Mouse (Mus musculus) E14TG2a.4 (cell line): ENCODE data around the gene Smtnl1.

Experiments used
- CTCF ChIP-seq: conservative IDR thresholded peaks from 2 replicates; pipeline ENCODE4 v1.5.1; 2014; ENCODE audit warnings: low read length
- NANOG ChIP-seq: IDR thresholded peaks from 2 replicates; pipeline ENCODE4 v1.6.1; 2014; ENCODE audit warnings: borderline replicate concordance, low read length, mixed read lengths
- POU5F1 ChIP-seq: IDR thresholded peaks from 2 replicates; pipeline ENCODE4 v1.6.1; 2014; ENCODE audit warnings: low read length, borderline replicate concordance

DNA sequence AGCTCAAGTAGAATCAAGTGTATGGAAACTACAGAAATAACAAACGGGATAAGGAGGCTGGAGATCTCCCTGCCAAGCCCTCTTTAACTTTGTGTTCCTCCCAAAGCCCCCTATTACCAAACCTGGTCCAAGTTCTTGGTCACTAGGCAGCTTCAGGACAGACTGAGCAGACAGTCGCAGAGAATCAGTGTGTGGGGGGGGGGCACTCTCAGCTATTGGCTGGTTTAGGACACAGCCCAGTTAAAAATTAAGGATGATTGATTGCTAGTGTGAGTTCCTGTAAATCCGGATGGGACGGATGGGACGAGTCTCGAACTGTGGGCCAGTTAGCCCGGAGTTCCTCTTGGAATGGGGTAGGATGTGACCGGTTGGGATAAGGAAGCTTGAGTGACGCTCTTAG lies 47.2 kb downstream of the Smtnl1 start, which contains the start of gene Serping1:
- TF ChIP-seq CTCF (no peak), POU5F1 (no peak), NANOG (no peak)
